Mouse (Mus musculus) megakaryocyte, embryonic 14.5 days (primary cell): Measurements from ENCODE around the gene Fpr3.

ENCODE experiments used
- FLI1 ChIP-seq: IDR thresholded peaks from 2 replicates; pipeline ENCODE4 v1.6.1; 2012; ENCODE audit warnings: low read length, inconsistent platforms, mixed read lengths
- GATA1 ChIP-seq: IDR thresholded peaks from 3 replicates; pipeline ENCODE4 v1.6.1; 2012; ENCODE audit warnings: mixed read lengths, low read length, inconsistent platforms, borderline replicate concordance

DNA sequence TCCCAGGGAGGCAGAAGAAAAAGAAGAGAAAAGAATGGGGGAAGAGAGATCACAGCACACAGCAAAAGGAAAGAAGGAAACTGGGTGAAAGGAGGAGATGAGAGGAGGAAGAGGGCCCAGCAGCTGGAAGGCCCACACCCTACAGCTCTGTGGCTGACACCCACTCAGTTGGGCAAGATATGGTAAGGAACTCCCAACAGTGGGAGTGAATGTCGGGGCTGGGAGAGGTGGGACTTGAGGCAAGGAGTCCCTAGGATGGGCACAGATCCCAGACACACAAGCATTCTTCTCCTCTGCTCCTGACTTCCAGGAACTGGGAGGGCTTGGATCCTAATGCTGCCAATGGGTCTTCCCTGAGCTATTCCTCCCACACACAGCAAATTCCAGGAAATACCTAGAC lies 25.3 kb upstream of the Fpr3 start:
- TF ChIP-seq GATA1 (no peak), FLI1 (no peak)
